Mouse (Mus musculus): Measurements from ENCODE around the gene Cckar.

Gene Cckar

GRCm38 (mm10) chr5:53672352-53672751 lies 35.2 kb downstream of the Cckar start:
- DNase-seq: peak; percentile 71

- DNase-seq: no peak
Measured at GRCm38 (mm10) chr5:53671507-53671906, 36.0 kb downstream of the Cckar start.

GRCm38 (mm10) chr5:53670321-53670938 lies 37.1 kb downstream of the Cckar start:
- DNase-seq: no peak

- no peak for DNase-seq
Measured at GRCm38 (mm10) chr5:53668021-53668420, 39.5 kb downstream of the Cckar start.

GRCm38 (mm10) chr5:53663665-53664064 lies 43.8 kb downstream of the Cckar start:
- no peak for DNase-seq

GRCm38 (mm10) chr5:53662413-53662812 lies 45.1 kb downstream of the Cckar start:
- DNase-seq: no peak

- DNase-seq: no peak
Measured at GRCm38 (mm10) chr5:53661508-53661907, 46.0 kb downstream of the Cckar start.

GRCm38 (mm10) chr5:53657925-53658324 lies 49.6 kb downstream of the Cckar start:
- peak; percentile 22 for DNase-seq

- no peak for DNase-seq
Measured at GRCm38 (mm10) chr5:53656596-53656995, 50.9 kb downstream of the Cckar start.

Data from right cerebral cortex, postnatal 14 days (tissue).